Mouse (Mus musculus): ENCODE data around the gene Hcn4.

DNA sequence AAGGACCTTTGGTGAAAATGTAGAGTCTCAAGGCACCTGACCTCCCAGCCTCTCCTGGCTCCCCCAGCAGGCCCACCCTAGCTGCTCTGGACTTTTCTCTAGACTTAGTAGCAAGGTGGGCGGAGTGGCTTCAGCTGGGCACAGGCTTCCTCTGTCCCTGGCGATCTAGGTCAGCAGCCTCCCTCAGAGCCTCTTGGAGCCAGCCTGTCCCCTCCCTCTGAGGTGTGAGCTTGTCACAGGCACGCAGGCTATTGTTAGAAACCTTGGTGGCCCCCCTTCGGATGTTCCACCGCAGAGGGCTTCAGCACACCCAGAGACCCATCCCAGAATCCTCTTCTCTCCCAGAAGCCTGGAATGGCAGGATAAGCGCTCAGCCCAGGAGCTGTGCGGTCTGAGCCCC is 24.5 kb downstream of the Hcn4 start:
- TF ChIP-seq CTCF (IDR thresholded peaks at IDR 0.05; ENCODE audit: control insufficient read depth, insufficient read depth, insufficient read length) (no peak), MAX (IDR thresholded peaks at IDR 0.05) (no peak)
